Mouse (Mus musculus): ENCODE data around the gene Glrx5. TPM values are rescaled to one million over a fixed set of nuclear protein-coding genes. Genes with fewer than 3 reads are reported as not detected.

Gene Glrx5
- total RNA-seq, 1 experiment from 2014 or later = 9.1 TPM

- ATAC-seq (ENCODE audit: extremely low read depth, insufficient number of reproducible peaks, low FRiP score, poor library complexity, severe bottlenecking) = peak; percentile 73; the same call in 1 of the 2 replicates
Observed at GRCm38 (mm10) chr12:105025271-105025946, 7.1 kb upstream of the Glrx5 start.

DNA sequence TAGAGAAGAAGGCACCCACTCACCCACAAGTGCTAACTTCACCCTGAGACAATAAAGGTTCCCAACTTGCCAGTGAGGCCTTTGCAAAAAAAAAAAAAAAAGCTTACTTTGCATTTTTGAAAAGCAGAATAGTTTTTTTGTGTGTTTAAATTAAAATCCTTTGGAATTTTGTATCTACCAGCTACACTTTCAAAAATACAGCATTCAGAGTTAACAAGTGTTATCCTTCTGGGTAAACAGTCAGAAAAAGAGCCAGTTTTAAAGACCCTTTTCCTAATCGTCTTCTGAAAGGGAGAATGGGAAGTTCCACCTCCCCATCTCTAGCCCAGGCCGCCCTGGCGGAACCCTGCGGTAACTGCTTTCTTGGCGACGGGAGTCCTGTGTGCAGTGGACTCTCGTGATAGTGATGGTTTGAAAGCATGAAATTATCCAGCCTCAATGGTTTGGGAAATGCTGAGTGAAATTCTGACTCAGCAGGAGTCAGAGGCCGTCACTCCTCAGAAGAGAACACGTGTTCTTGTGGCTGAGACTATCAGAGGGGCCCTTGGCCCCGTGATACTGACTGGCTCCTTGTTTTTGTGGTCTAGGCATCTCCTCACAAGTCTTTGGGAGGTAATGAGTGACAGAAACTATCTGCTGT lies 6.4 kb upstream of the Glrx5 start:
- ATAC-seq (ENCODE audit: extremely low read depth, insufficient number of reproducible peaks, low FRiP score, poor library complexity, severe bottlenecking) = no peak

DNA sequence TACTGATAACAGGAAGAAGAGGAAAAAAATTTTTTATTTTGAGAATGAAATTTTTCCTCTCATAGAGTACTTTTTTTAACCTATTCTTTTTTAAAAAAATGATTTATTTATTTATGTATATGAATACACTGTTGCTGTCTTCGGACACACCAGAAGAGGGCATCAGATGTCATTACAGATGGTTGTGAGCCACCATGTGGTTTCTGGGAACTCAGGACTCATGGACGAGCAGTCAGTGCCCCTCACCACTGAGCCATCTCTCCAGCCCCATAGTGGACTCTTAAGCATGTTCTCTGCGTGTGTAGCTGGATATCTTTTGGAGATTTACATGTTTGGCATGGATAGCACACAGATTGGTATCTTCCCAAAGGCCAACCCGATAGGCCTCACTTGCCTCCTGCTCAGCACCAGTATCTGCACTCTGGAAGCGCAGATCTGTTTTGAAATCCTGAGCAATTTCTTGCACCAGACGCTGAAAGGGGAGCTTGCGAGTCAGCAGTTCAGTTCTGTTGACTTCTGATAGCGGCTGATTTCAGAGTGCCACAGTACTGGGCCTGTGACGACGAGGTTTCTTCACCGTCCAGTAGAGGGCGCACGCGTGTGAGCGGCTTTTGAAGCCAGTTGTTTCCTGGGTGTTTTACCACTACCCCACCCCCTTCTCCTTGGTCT lies 5.0 kb upstream of the Glrx5 start:
- ATAC-seq (ENCODE audit: extremely low read depth, insufficient number of reproducible peaks, low FRiP score, poor library complexity, severe bottlenecking) = peak; percentile 40; the same call in 1 of the 2 replicates

DNA sequence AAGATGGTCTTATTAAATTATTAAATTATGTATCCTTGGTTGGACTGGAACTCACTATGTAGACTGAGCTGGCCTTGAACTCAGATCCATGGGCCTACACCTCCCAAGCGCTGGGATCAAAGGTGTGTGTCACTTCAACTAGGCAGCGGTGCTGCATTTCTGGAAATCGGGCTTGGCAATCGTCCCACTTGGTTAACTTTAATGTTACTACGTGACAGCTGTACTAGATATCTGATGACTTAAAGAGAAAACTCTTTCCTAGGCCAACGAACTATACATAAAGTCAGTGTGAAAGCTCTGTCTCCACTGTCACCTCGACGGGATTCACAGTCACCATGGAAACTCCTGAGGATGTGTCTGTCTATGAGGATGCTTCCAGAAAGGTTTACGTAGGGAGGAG lies 2.6 kb upstream of the Glrx5 start:
- ATAC-seq (ENCODE audit: extremely low read depth, insufficient number of reproducible peaks, low FRiP score, poor library complexity, severe bottlenecking) = no peak

- ATAC-seq (ENCODE audit: extremely low read depth, insufficient number of reproducible peaks, low FRiP score, poor library complexity, severe bottlenecking) = no peak
Observed at GRCm38 (mm10) chr12:105031081-105032058, 1.1 kb upstream of the Glrx5 start.

- ATAC-seq (ENCODE audit: extremely low read depth, insufficient number of reproducible peaks, low FRiP score, poor library complexity, severe bottlenecking) = no peak
Observed at GRCm38 (mm10) chr12:105032832-105033775, 616 bp downstream of the Glrx5 start.

GRCm38 (mm10) chr12:105034130-105034769 lies 1.8 kb downstream of the Glrx5 start:
- no peak for ATAC-seq (ENCODE audit: extremely low read depth, insufficient number of reproducible peaks, low FRiP score, poor library complexity, severe bottlenecking)

GRCm38 (mm10) chr12:105038211-105038610 lies 5.7 kb downstream of the Glrx5 start:
- no peak for ATAC-seq (ENCODE audit: extremely low read depth, insufficient number of reproducible peaks, low FRiP score, poor library complexity, severe bottlenecking)

DNA sequence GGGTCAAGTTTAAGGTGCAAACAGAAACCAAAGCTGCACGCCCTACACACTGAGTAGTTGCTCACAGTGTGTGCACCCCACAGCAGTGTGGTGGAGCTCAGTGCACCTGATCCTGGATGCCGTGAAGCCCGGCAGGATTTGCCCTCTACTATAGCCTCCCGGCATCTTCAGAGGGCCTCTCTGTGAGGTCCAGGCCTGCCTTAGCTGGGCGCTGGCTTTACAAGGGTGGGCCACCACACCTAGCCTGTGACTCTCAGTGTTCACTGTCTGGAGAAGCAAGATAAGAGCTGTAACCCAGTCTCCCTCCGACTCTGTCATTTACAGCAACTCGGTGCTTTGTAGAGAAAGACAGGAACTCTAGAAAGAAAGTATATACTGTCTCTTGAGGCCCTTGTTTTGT lies 6.4 kb downstream of the Glrx5 start:
- ATAC-seq (ENCODE audit: extremely low read depth, insufficient number of reproducible peaks, low FRiP score, poor library complexity, severe bottlenecking) = no peak

DNA sequence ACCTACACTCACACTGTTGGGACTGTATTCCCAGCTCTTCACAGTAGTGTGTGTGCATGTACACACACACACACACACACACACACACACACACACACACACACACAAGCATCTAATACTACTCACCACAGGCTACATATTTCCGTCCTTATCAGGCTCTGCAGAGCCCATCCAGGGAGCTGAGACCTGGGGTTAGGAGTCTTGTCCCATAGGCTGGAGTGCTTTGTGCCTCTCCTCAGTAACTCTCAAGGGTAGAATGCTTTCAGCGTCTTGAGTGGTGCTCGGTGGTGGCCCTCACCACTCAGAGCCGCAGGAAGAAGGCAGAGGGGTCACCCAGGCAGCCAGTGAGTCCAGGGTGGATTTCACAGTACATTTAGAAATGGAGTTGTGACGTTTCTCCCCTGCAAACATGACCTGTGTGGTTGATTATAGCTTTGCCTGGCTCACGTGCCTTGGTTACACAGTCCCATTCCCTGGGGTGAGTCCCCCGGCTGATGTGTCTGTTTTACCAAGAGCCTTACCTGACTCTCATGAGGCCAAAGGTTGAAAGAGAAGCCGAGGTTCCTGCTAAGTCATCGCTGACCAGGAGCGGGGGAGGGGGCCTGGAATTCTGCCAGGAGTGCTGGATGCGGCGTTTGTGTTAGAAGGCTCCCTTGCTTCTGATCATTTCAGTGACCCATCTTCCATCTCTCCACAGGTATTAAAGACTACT lies 7.2 kb downstream of the Glrx5 start:
- ATAC-seq (ENCODE audit: extremely low read depth, insufficient number of reproducible peaks, low FRiP score, poor library complexity, severe bottlenecking) = no peak

DNA sequence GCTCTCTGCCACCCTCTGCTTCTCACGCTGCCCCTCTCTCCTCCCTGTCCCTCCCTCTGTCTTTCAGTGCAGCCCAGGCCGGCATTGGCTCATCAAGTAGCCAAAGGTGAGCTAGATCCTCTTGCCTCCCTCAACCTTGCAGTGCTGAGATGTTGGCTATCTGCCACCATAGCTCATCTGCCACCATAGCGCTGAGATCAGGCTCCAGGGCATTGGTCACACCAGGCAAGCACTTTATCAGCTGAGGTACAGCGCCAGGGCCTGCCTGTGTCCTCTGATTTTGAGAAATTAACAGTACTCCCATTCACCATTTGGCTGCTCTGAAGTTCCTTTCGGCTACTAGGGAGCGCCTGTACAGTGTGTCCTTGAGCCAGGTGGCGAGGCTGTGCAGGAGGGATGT lies 8.5 kb downstream of the Glrx5 start:
- ATAC-seq (ENCODE audit: extremely low read depth, insufficient number of reproducible peaks, low FRiP score, poor library complexity, severe bottlenecking) = no peak

GRCm38 (mm10) chr12:105043081-105043480 lies 10.6 kb downstream of the Glrx5 start:
- ATAC-seq (ENCODE audit: extremely low read depth, insufficient number of reproducible peaks, low FRiP score, poor library complexity, severe bottlenecking) = no peak

- no peak for ATAC-seq (ENCODE audit: extremely low read depth, insufficient number of reproducible peaks, low FRiP score, poor library complexity, severe bottlenecking)
Observed at GRCm38 (mm10) chr12:105044775-105045174, 12.3 kb downstream of the Glrx5 start.

GRCm38 (mm10) chr12:105048301-105048863 lies 15.9 kb downstream of the Glrx5 start:
- ATAC-seq (ENCODE audit: extremely low read depth, insufficient number of reproducible peaks, low FRiP score, poor library complexity, severe bottlenecking) = no peak

DNA sequence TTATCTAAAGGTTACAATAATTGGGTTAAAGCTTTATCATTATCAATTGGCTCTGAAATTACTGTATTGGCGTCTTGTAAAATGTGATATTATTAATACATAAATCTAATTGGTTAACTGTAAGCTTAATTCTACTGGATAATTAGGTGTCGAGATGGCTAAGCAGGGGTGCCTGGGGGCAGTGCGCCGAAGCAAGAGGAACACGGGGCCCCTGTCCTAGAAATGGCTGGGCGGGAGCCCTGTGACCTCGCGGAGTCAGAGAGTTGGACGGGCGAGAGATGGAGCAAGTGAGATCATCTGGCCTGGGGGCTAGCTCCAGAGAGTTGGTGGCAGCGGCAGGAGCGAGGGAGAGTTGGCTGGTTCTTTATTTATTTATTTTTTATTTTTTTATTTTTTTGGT lies 17.3 kb downstream of the Glrx5 start:
- no peak for ATAC-seq (ENCODE audit: extremely low read depth, insufficient number of reproducible peaks, low FRiP score, poor library complexity, severe bottlenecking)

GRCm38 (mm10) chr12:105050898-105051297 lies 18.4 kb downstream of the Glrx5 start:
- ATAC-seq (ENCODE audit: extremely low read depth, insufficient number of reproducible peaks, low FRiP score, poor library complexity, severe bottlenecking) = 0 out of 2 replicates have a peak, but pooled peaks have one; percentile 37

- no peak for ATAC-seq (ENCODE audit: extremely low read depth, insufficient number of reproducible peaks, low FRiP score, poor library complexity, severe bottlenecking)
Observed at GRCm38 (mm10) chr12:105054041-105054440, 21.6 kb downstream of the Glrx5 start.

All from neutrophil, adult 5-6 weeks (primary cell).